Mouse (Mus musculus): ENCODE results near the gene Selenon. TPM values are rescaled to one million over a fixed set of nuclear protein-coding genes. Genes with fewer than 3 reads are reported as not detected.

Gene Selenon
- total RNA-seq (2014; rRNA removed) (30.4 and 32.7 TPM in 2 replicates), polyA plus RNA-seq (2015; fragmentation: Nextera tagmentation; extraction: Ambion mirVana) (10.0 and 11.3 TPM in 2 replicates)

DNA sequence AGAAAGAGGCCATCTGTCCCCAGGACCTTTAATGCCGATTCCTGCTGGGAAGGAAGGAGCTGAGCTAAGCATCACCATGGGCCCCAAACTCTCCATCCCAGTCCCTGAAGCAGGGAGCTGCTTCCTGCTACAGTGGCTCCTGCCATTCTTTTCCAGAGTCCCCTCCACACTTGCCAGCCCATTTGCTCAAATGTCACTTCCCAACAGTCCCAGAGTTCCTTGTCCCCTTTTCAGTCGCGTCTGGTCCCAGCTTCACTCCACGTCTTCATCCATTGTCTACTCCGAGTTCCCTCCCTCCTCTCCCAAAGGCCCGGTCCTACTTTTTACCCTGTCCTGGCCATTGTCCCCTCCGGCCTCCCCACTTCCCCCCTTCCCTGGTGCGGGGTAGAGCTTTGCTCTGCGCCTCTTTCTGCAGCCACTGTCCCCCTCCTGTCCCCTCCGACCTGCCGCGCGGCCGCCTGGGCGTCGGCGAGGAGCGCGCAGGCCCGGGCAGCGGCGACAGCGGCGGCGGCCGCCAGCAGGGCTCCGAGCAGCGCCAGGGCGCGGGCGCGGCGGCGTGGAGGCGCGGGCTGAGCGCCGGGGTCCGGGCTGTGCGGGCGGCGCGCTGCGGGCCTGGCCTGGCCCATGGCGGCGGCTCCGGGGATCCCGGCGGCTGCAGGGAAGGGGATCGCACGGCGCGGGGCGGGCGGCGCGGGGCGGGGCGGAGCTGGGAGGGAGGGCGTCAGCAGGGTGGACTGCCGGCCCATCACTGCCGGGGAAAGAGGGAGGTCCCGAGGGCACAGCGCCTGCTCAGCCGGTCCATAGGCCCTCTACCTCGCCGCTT, at the start of gene Selenon:
TSS of gene Selenon (minus strand) at position 673 of the 823 bp plus-strand sequence.
- TF ChIP-seq CTCF (IDR thresholded peaks at IDR 0.05; ENCODE audit: low read depth) = no peak
- H3K4me2 ChIP-seq (ENCODE audit: low read depth, low read length) = peak within 1 kb of the TSS; percentile 69
- H3K36me3 ChIP-seq (ENCODE audit: insufficient read depth, low read length) = peaks cover 5% of the 10 kb centered on the region; the same call in 1 of the 2 replicates
- H3K9me3 ChIP-seq (ENCODE audit: low read length) = no peaks in the 10 kb centered on the region
- peak; percentile 60 for DNase-seq (ENCODE audit: low spot score)
- H3K4me3 ChIP-seq (ENCODE audit: low read length) = peak within 1 kb of the TSS; percentile 75
- ATAC-seq = peak; percentile 74
- peak within 1 kb of the TSS; percentile 89 for H3K27ac ChIP-seq
- no peaks in the 10 kb centered on the region for H3K27me3 ChIP-seq (ENCODE audit: insufficient read depth, low read length)
- H3K9ac ChIP-seq (replicated peaks; ENCODE audit: low read length) = peak within 1 kb of the TSS; percentile 92
- WGBS = under 1% methylated on average over 58 of the region's 67 CpGs
- H3K4me1 ChIP-seq (ENCODE audit: insufficient read depth, low read length) = no peaks in the 10 kb centered on the region

DNA sequence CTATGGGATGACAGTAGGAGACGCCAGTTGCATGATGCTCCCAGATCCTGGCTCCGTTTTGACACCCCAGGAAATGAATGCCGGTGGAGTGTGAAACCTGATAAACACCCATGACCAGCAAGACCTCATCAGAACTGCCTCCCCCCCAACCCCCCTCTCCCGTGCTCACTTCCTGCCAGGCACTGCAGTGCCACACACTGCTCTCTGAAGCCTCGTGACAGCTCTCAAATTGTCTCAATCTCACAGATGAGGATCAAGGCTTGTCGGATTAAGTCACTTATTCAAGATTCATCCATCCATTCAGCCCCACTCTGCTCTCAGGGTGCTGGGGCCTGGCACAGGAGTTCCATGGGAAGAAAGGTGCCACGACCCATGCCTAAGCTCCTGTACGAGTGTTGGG, 49.4 kb upstream of the Selenon start:
- Histone ChIP-seq H3K27ac (peak overlapping the region; percentile 3; the same call in 1 of the 2 replicates), H3K4me2 (ENCODE audit: low read depth, low read length) (no peak overlapping the region), H3K9ac (replicated peaks; ENCODE audit: low read length) (no peak overlapping the region), H3K4me1 (ENCODE audit: insufficient read depth, low read length) (peaks cover 14% of the 10 kb centered on the region), H3K4me3 (ENCODE audit: low read length) (no peak overlapping the region), H3K36me3 (ENCODE audit: insufficient read depth, low read length) (no peaks in the 10 kb centered on the region), H3K9me3 (ENCODE audit: low read length) (no peaks in the 10 kb centered on the region), H3K27me3 (ENCODE audit: insufficient read depth, low read length) (no peaks in the 10 kb centered on the region)
- no peak for DNase-seq (ENCODE audit: low spot score)
- TF ChIP-seq CTCF (IDR thresholded peaks at IDR 0.05; ENCODE audit: low read depth) = no peak
- 42% methylated on average over 8 of the region's 8 CpGs for WGBS
- no peak for ATAC-seq

- Histone ChIP-seq H3K36me3 (ENCODE audit: insufficient read depth, low read length) (no peaks in the 10 kb centered on the region), H3K9ac (replicated peaks; ENCODE audit: low read length) (no peak overlapping the region), H3K4me2 (ENCODE audit: low read depth, low read length) (no peak overlapping the region), H3K27ac (peak overlapping the region; percentile 3; the same call in 1 of the 2 replicates), H3K27me3 (ENCODE audit: insufficient read depth, low read length) (no peaks in the 10 kb centered on the region), H3K4me3 (ENCODE audit: low read length) (no peak overlapping the region), H3K4me1 (ENCODE audit: insufficient read depth, low read length) (peaks cover 9% of the 10 kb centered on the region), H3K9me3 (ENCODE audit: low read length) (no peaks in the 10 kb centered on the region)
- no peak for DNase-seq (ENCODE audit: low spot score)
- 79% methylated on average over 7 of the region's 7 CpGs for WGBS
- TF ChIP-seq CTCF (IDR thresholded peaks at IDR 0.05; ENCODE audit: low read depth) = no peak
- no peak for ATAC-seq
Observed at GRCm38 (mm10) chr4:134600777-134601176, 48.8 kb upstream of the Selenon start.

GRCm38 (mm10) chr4:134600060-134600459, 48.1 kb upstream of the Selenon start:
- DNase-seq (ENCODE audit: low spot score) (peak; percentile 66), ATAC-seq (no peak)
- Histone ChIP-seq H3K36me3 (ENCODE audit: insufficient read depth, low read length) (no peaks in the 10 kb centered on the region), H3K9me3 (ENCODE audit: low read length) (no peaks in the 10 kb centered on the region), H3K4me3 (ENCODE audit: low read length) (no peak overlapping the region), H3K4me1 (ENCODE audit: insufficient read depth, low read length) (peaks cover 9% of the 10 kb centered on the region), H3K9ac (replicated peaks; ENCODE audit: low read length) (no peak overlapping the region), H3K27me3 (ENCODE audit: insufficient read depth, low read length) (no peaks in the 10 kb centered on the region), H3K4me2 (ENCODE audit: low read depth, low read length) (no peak overlapping the region), H3K27ac (peak overlapping the region; percentile 17; the same call in 1 of the 2 replicates)
- no peak for TF ChIP-seq CTCF (IDR thresholded peaks at IDR 0.05; ENCODE audit: low read depth)
- WGBS = 61% methylated on average over 9 of the region's 9 CpGs

- Histone ChIP-seq H3K27me3 (ENCODE audit: insufficient read depth, low read length) (no peaks in the 10 kb centered on the region), H3K27ac (no peak overlapping the region), H3K4me2 (ENCODE audit: low read depth, low read length) (no peak overlapping the region), H3K4me1 (ENCODE audit: insufficient read depth, low read length) (peaks cover 15% of the 10 kb centered on the region), H3K9me3 (ENCODE audit: low read length) (no peaks in the 10 kb centered on the region), H3K9ac (replicated peaks; ENCODE audit: low read length) (no peak overlapping the region), H3K4me3 (ENCODE audit: low read length) (no peak overlapping the region), H3K36me3 (ENCODE audit: insufficient read depth, low read length) (no peaks in the 10 kb centered on the region)
- ATAC-seq = 0 out of 2 replicates have a peak, but pooled peaks have one; percentile 36
- WGBS = 69% methylated on average over 10 of the region's 10 CpGs
- no peak for TF ChIP-seq CTCF (IDR thresholded peaks at IDR 0.05; ENCODE audit: low read depth)
- DNase-seq (ENCODE audit: low spot score) = no peak
Observed at GRCm38 (mm10) chr4:134596816-134597692, 45.1 kb upstream of the Selenon start.

GRCm38 (mm10) chr4:134594731-134595439, 42.9 kb upstream of the Selenon start:
- 82% methylated on average over 10 of the region's 10 CpGs for WGBS
- H3K27me3 ChIP-seq (ENCODE audit: insufficient read depth, low read length) = no peaks in the 10 kb centered on the region
- H3K4me3 ChIP-seq (ENCODE audit: low read length) = no peak overlapping the region
- H3K4me2 ChIP-seq (ENCODE audit: low read depth, low read length) = no peak overlapping the region
- TF ChIP-seq CTCF (IDR thresholded peaks at IDR 0.05; ENCODE audit: low read depth) = no peak
- ATAC-seq (no peak), DNase-seq (ENCODE audit: low spot score) (no peak)
- H3K4me1 ChIP-seq (ENCODE audit: insufficient read depth, low read length) = peaks cover 22% of the 10 kb centered on the region
- no peak overlapping the region for H3K9ac ChIP-seq (replicated peaks; ENCODE audit: low read length)
- H3K27ac ChIP-seq = no peak overlapping the region
- no peaks in the 10 kb centered on the region for H3K36me3 ChIP-seq (ENCODE audit: insufficient read depth, low read length)
- no peaks in the 10 kb centered on the region for H3K9me3 ChIP-seq (ENCODE audit: low read length)
